Mouse (Mus musculus) heart, embryonic 13.5 days (tissue): ENCODE measurements around the gene Hist1h3e. TPM values are rescaled to one million over a fixed set of nuclear protein-coding genes. Genes with fewer than 3 reads are reported as not detected.

Experiments
- ATAC-seq: fragments of 200-750 bp; cut with Nextera tagmentation; 2 replicates; pipeline ENCODE4 v1.8.0; 2017; ENCODE audit warnings: moderate TSS enrichment; ENCODE audit not compliant: insufficient number of reproducible peaks, low FRiP score, low TSS enrichment; ENCODE audit errors: extremely low read depth
- H3K27ac ChIP-seq: fragments of 300-500 bp; sonication (generic); replicated peaks from 2 replicates; pipeline ENCODE4 v1.5.1; 2015; ENCODE audit warnings: moderate library complexity, mild to moderate bottlenecking, inconsistent platforms
- H3K27me3 ChIP-seq: fragments of 300-500 bp; sonication (generic); replicated peaks from 2 replicates; pipeline ENCODE4 v1.6.1; 2015; ENCODE audit warnings: mild to moderate bottlenecking, inconsistent platforms
- H3K36me3 ChIP-seq: fragments of 300-500 bp; sonication (generic); 2 replicates; pipeline ENCODE4 v1.6.1; 2015; ENCODE audit warnings: mild to moderate bottlenecking, inconsistent platforms
- H3K4me1 ChIP-seq: fragments of 300-500 bp; sonication (generic); 2 replicates; pipeline ENCODE4 v1.6.1; 2015; ENCODE audit warnings: inconsistent platforms
- H3K4me2 ChIP-seq: fragments of 300-500 bp; sonication (generic); 2 replicates; pipeline ENCODE4 v1.6.1; 2015; ENCODE audit warnings: inconsistent platforms, mild to moderate bottlenecking, moderate library complexity
- H3K4me3 ChIP-seq: fragments of 300-500 bp; sonication (generic); 2 replicates; pipeline ENCODE4 v1.5.1; 2015; ENCODE audit warnings: moderate library complexity, mild to moderate bottlenecking, inconsistent platforms
- H3K9ac ChIP-seq: fragments of 300-500 bp; sonication (generic); 2 replicates; pipeline ENCODE4 v1.6.1; 2015; ENCODE audit warnings: inconsistent platforms, mild to moderate bottlenecking, moderate library complexity
- H3K9me3 ChIP-seq: fragments of 300-500 bp; sonication (generic); 2 replicates; pipeline ENCODE4 v1.6.1; 2016; ENCODE audit warnings: inconsistent platforms
- WGBS: fragments of 180-500 bp; shearing (Covaris S2); methylation state at CpG from one replicate; pipeline ENCODE4 v1.1.7; 2015; ENCODE audit warnings: mixed read lengths; 5-methylcytosine and 5-hydroxymethylcytosine counted together
- polyA plus RNA-seq: library from polyadenylated mRNA; unstranded; fragments of >200 nt; fragmentation: Nextera tagmentation; extraction: Ambion mirVana; gene quantifications from 2 replicates; pipeline ENCODE4 v1.2.1, GENCODE M21; 2015

The Hist1h3e gene
- polyA plus RNA-seq, 1 experiment from 2014 or later = 1.5 TPM

- no peak overlapping the region for H3K27ac ChIP-seq
- H3K36me3 ChIP-seq = no peaks in the 10 kb centered on the region
- no peaks in the 10 kb centered on the region for H3K27me3 ChIP-seq
- H3K4me1 ChIP-seq = peaks cover 28% of the 10 kb centered on the region
- no peak overlapping the region for H3K4me2 ChIP-seq
- H3K9me3 ChIP-seq = no peaks in the 10 kb centered on the region
- ATAC-seq = no peak
- H3K9ac ChIP-seq = no peak overlapping the region
- WGBS = 42% methylated on average over 5 of the region's 5 CpGs
- no peak overlapping the region for H3K4me3 ChIP-seq
Measured at GRCm38 (mm10) chr13:23523976-23524375, 38.2 kb downstream of the Hist1h3e start.

- Histone ChIP-seq H3K4me2 (peak overlapping the region; percentile 59), H3K27ac (no peak overlapping the region), H3K9ac (no peak overlapping the region), H3K27me3 (no peaks in the 10 kb centered on the region), H3K4me3 (peak overlapping the region; percentile 28), H3K36me3 (no peaks in the 10 kb centered on the region), H3K4me1 (peaks cover 17% of the 10 kb centered on the region), H3K9me3 (no peaks in the 10 kb centered on the region)
- no peak for ATAC-seq
- WGBS = under 1% methylated on average over 14 of the region's 14 CpGs
Measured at GRCm38 (mm10) chr13:23521703-23522102, 40.5 kb downstream of the Hist1h3e start.

DNA sequence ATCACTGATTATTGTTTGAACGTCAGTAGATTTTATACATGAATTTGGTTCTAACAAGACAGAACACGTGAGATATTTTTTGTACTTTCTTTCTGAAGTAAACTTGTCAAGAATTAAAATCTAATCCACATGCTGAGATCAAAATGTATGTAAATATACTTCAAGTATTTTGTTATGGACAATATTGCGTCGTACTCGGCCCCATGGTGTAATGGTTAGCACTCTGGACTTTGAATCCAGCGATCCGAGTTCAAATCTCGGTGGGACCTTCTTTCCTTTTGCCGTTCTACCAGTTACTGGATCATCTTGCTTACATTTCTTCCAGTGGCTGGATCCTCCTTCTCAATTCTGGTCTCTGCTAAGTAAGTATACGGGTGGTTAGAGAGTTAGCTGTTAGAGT is 42.8 kb downstream of the Hist1h3e start:
- peak overlapping the region; percentile 68 for H3K9ac ChIP-seq
- peak overlapping the region; percentile 72 for H3K27ac ChIP-seq
- peak overlapping the region; percentile 67 for H3K4me3 ChIP-seq
- H3K4me1 ChIP-seq = peaks cover 14% of the 10 kb centered on the region
- H3K36me3 ChIP-seq = no peaks in the 10 kb centered on the region
- ATAC-seq = 0 out of 2 replicates have a peak, but pooled peaks have one; percentile 11
- H3K4me2 ChIP-seq = peak overlapping the region; percentile 95
- H3K27me3 ChIP-seq = no peaks in the 10 kb centered on the region
- WGBS = under 1% methylated on average over 10 of the region's 10 CpGs
- H3K9me3 ChIP-seq = no peaks in the 10 kb centered on the region

DNA sequence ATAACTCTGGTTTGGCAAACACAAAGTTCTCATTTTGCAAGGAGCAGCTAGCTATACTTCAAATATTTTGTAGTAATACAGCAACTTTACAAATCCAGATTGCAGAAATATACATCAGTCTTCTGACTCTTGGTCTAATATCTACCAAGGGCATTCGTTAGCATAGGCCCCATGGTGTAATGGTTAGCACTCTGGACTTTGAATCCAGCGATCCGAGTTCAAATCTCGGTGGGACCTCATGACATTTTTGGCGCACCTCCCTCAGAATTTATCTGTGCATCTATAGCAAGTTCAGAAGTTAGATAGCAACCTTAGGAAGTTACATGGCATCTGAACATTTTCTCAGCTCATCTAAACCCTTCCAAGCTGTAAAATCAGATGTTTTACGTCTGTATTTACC is 43.3 kb downstream of the Hist1h3e start:
- Histone ChIP-seq H3K9ac (peak overlapping the region; percentile 68), H3K36me3 (no peaks in the 10 kb centered on the region), H3K9me3 (no peaks in the 10 kb centered on the region), H3K4me1 (peaks cover 14% of the 10 kb centered on the region), H3K4me3 (peak overlapping the region; percentile 67), H3K27me3 (no peaks in the 10 kb centered on the region), H3K4me2 (peak overlapping the region; percentile 95), H3K27ac (peak overlapping the region; percentile 72)
- no peak for ATAC-seq
- under 1% methylated on average over 6 of the region's 6 CpGs for WGBS

GRCm38 (mm10) chr13:23518295-23518603 is 43.9 kb downstream of the Hist1h3e start:
- under 1% methylated on average over 6 of the region's 6 CpGs for WGBS
- peak overlapping the region; percentile 62 for H3K27ac ChIP-seq
- ATAC-seq = no peak

DNA sequence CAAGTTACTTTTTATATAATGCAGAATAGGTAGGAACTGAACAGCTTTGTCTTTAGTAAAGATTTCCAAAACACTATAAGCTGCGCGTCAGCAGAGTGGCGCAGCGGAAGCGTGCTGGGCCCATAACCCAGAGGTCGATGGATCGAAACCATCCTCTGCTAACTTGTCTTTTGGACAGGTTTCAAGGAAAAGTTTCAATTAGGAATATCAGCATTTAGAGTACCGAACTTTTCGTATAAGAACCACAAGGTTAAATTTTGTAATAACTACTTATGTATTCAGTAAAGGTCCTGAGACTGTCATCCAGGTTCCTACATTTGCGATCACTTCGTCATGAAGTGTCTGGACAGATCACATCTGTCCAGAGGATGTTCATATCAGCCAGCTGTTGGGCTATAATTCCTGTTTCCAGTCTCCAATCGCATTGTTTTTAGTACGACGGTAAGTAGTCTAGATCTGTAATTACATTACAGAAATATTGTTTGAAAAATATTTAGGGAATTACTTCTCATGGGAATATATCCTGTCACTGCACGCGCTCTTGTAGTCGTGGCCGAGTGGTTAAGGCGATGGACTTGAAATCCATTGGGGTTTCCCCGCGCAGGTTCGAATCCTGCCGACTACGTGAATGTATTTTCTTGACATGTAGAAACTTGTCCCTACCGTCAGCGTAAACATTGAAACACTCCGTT is 44.4 kb downstream of the Hist1h3e start:
- H3K4me2 ChIP-seq = peak overlapping the region; percentile 95
- H3K36me3 ChIP-seq = no peaks in the 10 kb centered on the region
- ATAC-seq = peak; percentile 72; the same call in 1 of the 2 replicates
- H3K4me3 ChIP-seq = peak overlapping the region; percentile 67
- no peaks in the 10 kb centered on the region for H3K27me3 ChIP-seq
- H3K27ac ChIP-seq = peak overlapping the region; percentile 80
- H3K9me3 ChIP-seq = no peaks in the 10 kb centered on the region
- peaks cover 14% of the 10 kb centered on the region for H3K4me1 ChIP-seq
- whole genome bisulfite sequencing = under 1% methylated on average over 27 of the region's 27 CpGs
- H3K9ac ChIP-seq = peak overlapping the region; percentile 80

More at GRCm38 (mm10) chr13:23518295-23518603, 43.9 kb downstream of the Hist1h3e start:
- H3K4me3 ChIP-seq = peak overlapping the region; percentile 67
- peaks cover 14% of the 10 kb centered on the region for H3K4me1 ChIP-seq
- peak overlapping the region; percentile 95 for H3K4me2 ChIP-seq
- no peaks in the 10 kb centered on the region for H3K27me3 ChIP-seq
- H3K36me3 ChIP-seq = no peaks in the 10 kb centered on the region
- H3K9me3 ChIP-seq = no peaks in the 10 kb centered on the region
- H3K9ac ChIP-seq = peak overlapping the region; percentile 75

DNA sequence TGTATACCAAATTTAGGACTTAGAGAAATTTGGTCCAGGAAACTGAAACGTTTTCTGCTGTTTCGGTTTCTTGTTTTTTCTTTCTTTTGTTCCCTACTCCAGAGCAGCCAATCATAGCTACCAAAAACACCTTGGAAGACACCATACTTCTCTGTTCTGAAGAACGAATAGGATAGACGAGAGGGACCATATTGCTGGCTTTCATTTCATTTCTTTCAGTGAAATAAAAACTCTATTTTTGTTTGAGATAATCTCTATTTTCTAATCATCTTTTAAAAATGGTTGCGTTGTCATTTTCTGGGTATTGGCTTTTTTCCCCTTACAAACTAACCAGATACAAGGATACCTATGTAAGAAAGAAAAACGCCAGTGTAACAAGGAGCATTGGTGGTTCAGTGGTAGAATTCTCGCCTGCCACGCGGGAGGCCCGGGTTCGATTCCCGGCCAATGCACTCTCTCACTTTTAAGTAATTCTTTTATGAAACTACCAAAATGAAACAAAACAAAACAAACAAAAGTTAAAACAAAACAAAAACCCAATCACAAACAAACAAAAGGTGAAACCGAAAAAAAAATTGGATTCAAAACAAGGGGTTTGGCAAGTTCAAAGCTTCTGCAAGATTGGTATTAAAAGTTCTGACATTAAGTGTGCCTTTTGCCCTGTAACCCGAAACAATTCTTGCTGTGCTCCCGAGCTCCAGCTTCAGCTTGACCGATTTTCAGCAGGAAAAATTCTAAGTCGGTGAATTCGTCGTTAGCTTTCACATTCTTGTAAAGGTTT is 45.2 kb downstream of the Hist1h3e start:
- H3K9ac ChIP-seq = peak overlapping the region; percentile 80
- ATAC-seq = no peak
- H3K36me3 ChIP-seq = no peaks in the 10 kb centered on the region
- H3K27me3 ChIP-seq = no peaks in the 10 kb centered on the region
- WGBS = under 1% methylated on average over 19 of the region's 19 CpGs
- H3K4me1 ChIP-seq = peaks cover 14% of the 10 kb centered on the region
- H3K4me2 ChIP-seq = peak overlapping the region; percentile 95
- H3K9me3 ChIP-seq = no peaks in the 10 kb centered on the region
- peak overlapping the region; percentile 67 for H3K4me3 ChIP-seq
- peak overlapping the region; percentile 80 for H3K27ac ChIP-seq

DNA sequence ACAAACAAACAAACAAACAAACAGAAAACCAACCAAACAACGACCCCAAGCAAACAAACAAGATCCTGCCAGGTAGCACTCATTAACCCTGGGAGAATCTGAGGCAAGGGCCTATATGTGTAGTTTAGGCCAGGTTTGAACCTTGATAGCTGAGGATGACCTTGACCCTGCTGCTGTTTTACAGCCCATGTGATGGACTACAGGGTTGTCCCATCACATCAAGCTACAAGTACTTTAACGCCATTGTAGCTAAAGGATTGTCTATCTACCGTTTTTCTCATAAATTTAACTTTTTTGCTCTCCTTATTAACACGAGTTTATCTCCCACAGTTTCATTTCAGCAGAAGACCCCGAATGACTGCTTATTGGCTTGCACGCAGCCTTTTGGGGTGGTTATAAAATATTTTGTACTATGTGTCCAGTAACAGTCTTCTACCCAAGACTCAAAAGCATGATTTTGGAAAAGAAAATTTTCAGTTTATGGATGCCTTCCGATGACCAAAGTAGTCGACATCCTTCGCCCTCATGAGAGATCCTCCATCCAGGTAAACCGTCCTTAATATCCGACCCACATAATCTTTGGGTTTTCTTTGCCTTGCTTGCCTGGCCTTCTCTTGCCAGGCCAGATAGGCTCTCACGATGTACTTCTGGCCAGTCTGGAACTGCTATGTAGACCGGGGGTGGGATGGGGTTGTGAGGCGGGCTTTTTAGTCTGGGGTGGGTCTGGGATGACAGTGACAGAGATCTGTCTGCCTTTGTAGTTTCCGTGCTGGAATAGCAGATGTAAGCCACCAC is 46.1 kb downstream of the Hist1h3e start:
- 54% methylated on average over 15 of the region's 15 CpGs for WGBS

GRCm38 (mm10) chr13:23515281-23515680 is 46.9 kb downstream of the Hist1h3e start:
- Histone ChIP-seq H3K4me2 (no peak overlapping the region), H3K27me3 (no peaks in the 10 kb centered on the region), H3K9me3 (no peaks in the 10 kb centered on the region), H3K4me1 (peaks cover 12% of the 10 kb centered on the region), H3K4me3 (no peak overlapping the region), H3K27ac (no peak overlapping the region), H3K9ac (no peak overlapping the region), H3K36me3 (no peaks in the 10 kb centered on the region)
- 77% methylated on average over 5 of the region's 5 CpGs for whole genome bisulfite sequencing
- no peak for ATAC-seq

More for the DNA sequence above, 46.1 kb downstream of the Hist1h3e start:
- H3K9me3 ChIP-seq = no peaks in the 10 kb centered on the region
- H3K9ac ChIP-seq = peak overlapping the region; percentile 74
- peaks cover 8% of the 10 kb centered on the region for H3K4me1 ChIP-seq
- H3K4me3 ChIP-seq = peak overlapping the region; percentile 67
- ATAC-seq = no peak
- H3K4me2 ChIP-seq = peak overlapping the region; percentile 95
- 0 out of 2 replicates have a peak overlapping the region, but pooled peaks have one; percentile 21 for H3K27ac ChIP-seq
- no peaks in the 10 kb centered on the region for H3K36me3 ChIP-seq
- no peaks in the 10 kb centered on the region for H3K27me3 ChIP-seq

GRCm38 (mm10) chr13:23513517-23513916 is 48.7 kb downstream of the Hist1h3e start:
- no peak for ATAC-seq

More at GRCm38 (mm10) chr13:23513517-23513916, 48.7 kb downstream of the Hist1h3e start:
- Histone ChIP-seq H3K9me3 (no peaks in the 10 kb centered on the region), H3K36me3 (no peaks in the 10 kb centered on the region), H3K27me3 (no peaks in the 10 kb centered on the region), H3K4me1 (peaks cover 17% of the 10 kb centered on the region), H3K4me3 (no peak overlapping the region), H3K4me2 (no peak overlapping the region), H3K9ac (no peak overlapping the region), H3K27ac (no peak overlapping the region)
- WGBS = 88% methylated on average over 1 of the region's 1 CpGs
